Comparison of ENCODE assay signal across 7 mouse cellular contexts in genomic region chr8:60992910-60993638, GRCm38 (mm10). TPM values are rescaled to one million over a fixed set of nuclear protein-coding genes. Genes with fewer than 3 reads are reported as not detected.
DNase-seq lines count a peak whose midpoint lies in the region; ATAC-seq lines count a peak whose summit lies in the region.

Gene Nek1 (plus strand): TSS chr8:60993195.

- H3K4me3 ChIP-seq in embryonic facial prominence, embryonic 11.5 days (ENCODE audit: low read depth, low read length) = peak within 1 kb of the TSS; percentile 77
- peak within 1 kb of the TSS; percentile 82 for H3K4me3 ChIP-seq in limb, embryonic 10.5 days
- peak within 1 kb of the TSS; percentile 81 for H3K4me3 ChIP-seq in midbrain, embryonic 13.5 days (replicated peaks)

- DNase-seq in adrenal gland, postnatal 14 days = peak; percentile 99
- DNase-seq in embryonic facial prominence, embryonic 11.5 days (ENCODE audit: low spot score) = peak; percentile 98
- DNase-seq in kidney, adult 11 months = peak; percentile 96
- peak; percentile 99 for DNase-seq in limb, embryonic 10.5 days (ENCODE audit: low spot score)
- peak; percentile 96 for DNase-seq in spleen, adult 12 weeks (ENCODE audit: low spot score)

- H3K4me2 ChIP-seq in embryonic facial prominence, embryonic 11.5 days (ENCODE audit: low read depth, low read length) = peak within 1 kb of the TSS; percentile 82
- H3K4me2 ChIP-seq in midbrain, embryonic 13.5 days (replicated peaks) = peak within 1 kb of the TSS; percentile 87

- peaks cover 2% of the 10 kb centered on the region for H3K4me1 ChIP-seq in embryonic facial prominence, embryonic 11.5 days (ENCODE audit: control insufficient read depth, insufficient read depth, low read length)
- H3K4me1 ChIP-seq in limb, embryonic 10.5 days = peaks cover 13% of the 10 kb centered on the region
- H3K4me1 ChIP-seq in midbrain, embryonic 13.5 days (replicated peaks) = peaks cover 13% of the 10 kb centered on the region

- no peaks in the 10 kb centered on the region for H3K36me3 ChIP-seq in embryonic facial prominence, embryonic 11.5 days (replicated peaks; ENCODE audit: control insufficient read depth, insufficient read depth, low read depth, low read length)
- H3K36me3 ChIP-seq in limb, embryonic 10.5 days = 0 out of 2 replicates have a peak, but pooled peaks cover 2% of the 10 kb centered on the region
- H3K36me3 ChIP-seq in midbrain, embryonic 13.5 days = no peaks in the 10 kb centered on the region

- peak within 1 kb of the TSS; percentile 75 for H3K9ac ChIP-seq in embryonic facial prominence, embryonic 11.5 days (replicated peaks; ENCODE audit: low read length)
- H3K9ac ChIP-seq in midbrain, embryonic 13.5 days (replicated peaks) = peak within 1 kb of the TSS; percentile 83

- no peaks in the 10 kb centered on the region for H3K27me3 ChIP-seq in embryonic facial prominence, embryonic 11.5 days (ENCODE audit: control insufficient read depth, insufficient read depth, low read length)
- no peaks in the 10 kb centered on the region for H3K27me3 ChIP-seq in limb, embryonic 10.5 days (ENCODE audit: low read depth, poor library complexity, severe bottlenecking)
- H3K27me3 ChIP-seq in midbrain, embryonic 13.5 days = no peaks in the 10 kb centered on the region

- H3K9me3 ChIP-seq in embryonic facial prominence, embryonic 11.5 days (replicated peaks; ENCODE audit: control insufficient read depth, low read length) = no peaks in the 10 kb centered on the region
- H3K9me3 ChIP-seq in limb, embryonic 10.5 days (replicated peaks) = no peaks in the 10 kb centered on the region
- 0 out of 2 replicates have a peak, but pooled peaks cover 2% of the 10 kb centered on the region for H3K9me3 ChIP-seq in midbrain, embryonic 13.5 days

- peak within 1 kb of the TSS; percentile 78 for H3K27ac ChIP-seq in embryonic facial prominence, embryonic 11.5 days (replicated peaks; ENCODE audit: low read depth, low read length)
- peak within 1 kb of the TSS; percentile 90 for H3K27ac ChIP-seq in limb, embryonic 10.5 days
- peak within 1 kb of the TSS; percentile 87 for H3K27ac ChIP-seq in midbrain, embryonic 13.5 days

- under 1% methylated on average over 56 of the region's 57 CpGs for WGBS in embryonic facial prominence, embryonic 11.5 days
- WGBS in limb, embryonic 10.5 days = under 1% methylated on average over 57 of the region's 57 CpGs
- under 1% methylated on average over 57 of the region's 57 CpGs for WGBS in midbrain, embryonic 13.5 days

- ATAC-seq in embryonic facial prominence, embryonic 11.5 days (replicated peaks; ENCODE audit: insufficient number of reproducible peaks, low FRiP score, low TSS enrichment, low read depth) = peak; percentile 96
- peak; percentile 89 for ATAC-seq in granulocyte monocyte progenitor cell, adult 5-6 weeks (replicated peaks; ENCODE audit: poor library complexity, severe bottlenecking)
- peak; percentile 98 for ATAC-seq in midbrain, embryonic 13.5 days

RNA-seq across cellular contexts. Expression of gene Nek1, which starts in this region (rescaled TPM):
- 13.5 and 15.8 TPM in 2 replicates for total RNA-seq in adrenal gland, postnatal 14 days (2021)
- polyA plus RNA-seq in embryonic facial prominence, embryonic 11.5 days (2014; fragmentation: Nextera tagmentation; extraction: Ambion mirVana) = 22.7 and 24.5 TPM in 2 replicates
- total RNA-seq in granulocyte monocyte progenitor cell, adult 5-6 weeks (2014; fragmentation: Nextera tagmentation) = 15.3 and 18.1 TPM in 2 replicates
- total RNA-seq in granulocyte monocyte progenitor cell, adult 5-6 weeks (2017) = 19.3 and 19.6 TPM in 2 replicates
- polyA plus RNA-seq in limb, embryonic 10.5 days (2016; fragmentation: Nextera tagmentation; extraction: Ambion mirVana) = 14.7 and 18.3 TPM in 2 replicates
- polyA plus RNA-seq in midbrain, embryonic 13.5 days (2015; fragmentation: Nextera tagmentation; extraction: Ambion mirVana) = 21.5 and 22.0 TPM in 2 replicates

Comparison
In these comparisons a context has a peak if more than half of its experiments do, and no peak if none do; other contexts are left out.
1. Peak in every context shown above with its lines: DNase-seq, ATAC-seq, H3K4me3 ChIP-seq and H3K27ac ChIP-seq.